Mouse (Mus musculus) lung, embryonic 14.5 days (tissue): ENCODE data around the gene Tm4sf20. TPM values are rescaled to one million over a fixed set of nuclear protein-coding genes. Genes with fewer than 3 reads are reported as not detected.

Experiments used
- ATAC-seq: fragments of 200-750 bp; cut with Nextera tagmentation; 2 replicates; pipeline ENCODE4 v1.8.0; 2017; ENCODE audit warnings: mild to moderate bottlenecking, moderate TSS enrichment, moderate library complexity; ENCODE audit not compliant: insufficient read depth
- DNase-seq: peaks from one replicate; pipeline ENCODE4 v3.0.0-alpha.2; 2015
- H3K27ac ChIP-seq: fragments of 300-500 bp; sonication (generic); 2 replicates; pipeline ENCODE4 v1.5.1; 2014; ENCODE audit warnings: low read depth, mild to moderate bottlenecking, moderate library complexity
- H3K27me3 ChIP-seq: fragments of 300-500 bp; sonication (generic); 2 replicates; pipeline ENCODE4 v1.6.1; 2014; ENCODE audit warnings: low read length, control low read depth; ENCODE audit not compliant: insufficient read depth
- H3K36me3 ChIP-seq: fragments of 300-500 bp; sonication (generic); 2 replicates; pipeline ENCODE4 v1.6.1; 2014; ENCODE audit warnings: control low read depth; ENCODE audit not compliant: insufficient read depth
- H3K4me1 ChIP-seq: fragments of 300-500 bp; sonication (generic); 2 replicates; pipeline ENCODE4 v1.6.1; 2014; ENCODE audit warnings: antibody characterized with exemption, control low read depth; ENCODE audit not compliant: insufficient read depth
- H3K4me2 ChIP-seq: fragments of 300-500 bp; sonication (generic); 2 replicates; pipeline ENCODE4 v1.6.1; 2014; ENCODE audit warnings: mild to moderate bottlenecking
- H3K4me3 ChIP-seq: fragments of 300-500 bp; sonication (generic); 2 replicates; pipeline ENCODE4 v1.5.1; 2014; ENCODE audit warnings: low read depth, low read length
- H3K9ac ChIP-seq: fragments of 300-500 bp; sonication (generic); 2 replicates; pipeline ENCODE4 v1.6.1; 2014
- H3K9me3 ChIP-seq: fragments of 300-500 bp; sonication (generic); 2 replicates; pipeline ENCODE4 v1.6.1; 2016; ENCODE audit warnings: low read depth, low read length, control low read depth
- CTCF ChIP-seq: IDR thresholded peaks from 2 replicates; pipeline ENCODE4 v1.5.1; 2016; ENCODE audit warnings: antibody characterized with exemption, low read depth
- WGBS: fragments of 180-500 bp; shearing (Covaris S2); extraction: QIAGEN DNeasy Blood & Tissue Kit; methylation state at CpG from one replicate; pipeline ENCODE4 v1.1.7; 2014; 5-methylcytosine and 5-hydroxymethylcytosine counted together
- polyA plus RNA-seq: library from polyadenylated mRNA; unstranded; fragments of >200 nt; fragmentation: Nextera tagmentation; extraction: Ambion mirVana; gene quantifications from 2 replicates; pipeline ENCODE4 v1.2.1, GENCODE M21; 2014

The Tm4sf20 gene
- polyA plus RNA-seq, 1 experiment from 2014 or later: not detected

DNA sequence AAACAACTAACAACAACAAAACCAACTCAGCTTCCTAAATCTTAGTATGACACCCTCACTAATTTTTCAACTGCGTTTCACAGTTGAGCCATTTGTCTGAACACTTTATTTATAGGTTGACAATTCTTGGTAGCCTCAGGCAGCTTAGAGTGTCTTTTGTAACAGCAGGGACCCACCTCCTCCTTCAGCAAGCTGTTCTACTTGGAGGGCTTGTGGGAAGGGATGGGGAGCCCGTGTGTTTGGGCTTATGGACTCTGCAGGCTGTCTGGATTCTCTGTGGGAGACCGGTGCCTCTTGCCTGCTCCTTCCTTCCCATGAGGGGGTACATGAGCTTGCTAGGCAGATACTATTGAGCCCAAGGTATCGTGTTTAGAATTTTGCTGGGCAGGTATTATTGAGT, 25.7 kb upstream of the Tm4sf20 start:
- Histone ChIP-seq H3K27me3 (no peaks in the 10 kb centered on the region), H3K9ac (no peak overlapping the region), H3K9me3 (no peaks in the 10 kb centered on the region), H3K27ac (no peak overlapping the region), H3K4me3 (no peak overlapping the region), H3K36me3 (no peaks in the 10 kb centered on the region), H3K4me1 (no peaks in the 10 kb centered on the region), H3K4me2 (no peak overlapping the region)
- DNase-seq (no peak), ATAC-seq (no peak)
- 63% methylated on average over 4 of the region's 4 CpGs for WGBS
- TF ChIP-seq CTCF: no peak

DNA sequence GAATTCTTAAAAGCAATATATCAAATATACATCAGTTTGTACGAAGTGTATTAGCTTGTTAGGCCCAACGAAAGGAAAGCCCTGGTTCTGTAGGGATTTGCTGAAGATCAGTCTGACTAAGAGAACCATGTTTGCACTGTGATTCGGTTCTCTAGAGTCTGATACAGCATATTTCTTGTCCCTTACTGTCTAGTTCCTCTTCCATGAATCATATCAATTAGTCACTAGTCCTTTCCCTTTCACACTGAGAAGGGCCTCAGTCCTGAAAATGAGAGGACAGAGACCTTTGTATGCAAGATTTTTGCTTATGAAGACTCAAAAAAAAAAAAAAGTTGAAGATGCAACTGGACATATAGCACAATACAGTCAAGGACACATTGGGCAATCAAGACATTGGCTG, 24.8 kb upstream of the Tm4sf20 start:
- H3K27me3 ChIP-seq: no peaks in the 10 kb centered on the region
- no peak overlapping the region for H3K4me2 ChIP-seq
- no peaks in the 10 kb centered on the region for H3K9me3 ChIP-seq
- no peak overlapping the region for H3K9ac ChIP-seq
- WGBS: 67% methylated on average over 3 of the region's 3 CpGs
- H3K36me3 ChIP-seq: no peaks in the 10 kb centered on the region
- no peak overlapping the region for H3K4me3 ChIP-seq
- no peaks in the 10 kb centered on the region for H3K4me1 ChIP-seq
- ATAC-seq (no peak), DNase-seq (no peak)
- no peak overlapping the region for H3K27ac ChIP-seq
- TF ChIP-seq CTCF: no peak

DNA sequence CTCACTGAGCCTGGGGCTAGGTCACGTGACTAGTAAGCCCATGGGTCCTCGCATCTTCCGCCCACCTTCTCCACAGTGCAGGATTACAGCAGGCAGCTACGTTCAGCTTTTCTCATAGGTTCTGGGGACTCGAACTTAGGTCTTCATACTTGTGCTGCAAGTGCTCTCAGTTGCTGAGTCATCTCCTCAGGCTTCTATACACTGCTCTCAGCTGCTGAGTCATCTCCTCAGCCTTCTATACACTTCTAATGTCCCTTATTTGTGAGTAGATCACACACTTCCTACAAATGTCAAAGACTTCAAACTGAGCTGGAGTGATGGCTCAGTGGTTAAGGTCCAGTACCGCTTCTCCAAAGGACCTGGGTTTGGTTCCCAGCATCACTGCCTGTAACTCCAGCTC, 24.0 kb upstream of the Tm4sf20 start:
- no peak for TF ChIP-seq CTCF
- Histone ChIP-seq H3K27ac (no peak overlapping the region), H3K4me3 (no peak overlapping the region), H3K36me3 (no peaks in the 10 kb centered on the region), H3K27me3 (no peaks in the 10 kb centered on the region), H3K9ac (no peak overlapping the region), H3K4me2 (no peak overlapping the region), H3K4me1 (peaks cover 6% of the 10 kb centered on the region; the same call in 1 of the 2 replicates), H3K9me3 (no peaks in the 10 kb centered on the region)
- 88% methylated on average over 6 of the region's 6 CpGs for WGBS
- DNase-seq (no peak), ATAC-seq (no peak)

DNA sequence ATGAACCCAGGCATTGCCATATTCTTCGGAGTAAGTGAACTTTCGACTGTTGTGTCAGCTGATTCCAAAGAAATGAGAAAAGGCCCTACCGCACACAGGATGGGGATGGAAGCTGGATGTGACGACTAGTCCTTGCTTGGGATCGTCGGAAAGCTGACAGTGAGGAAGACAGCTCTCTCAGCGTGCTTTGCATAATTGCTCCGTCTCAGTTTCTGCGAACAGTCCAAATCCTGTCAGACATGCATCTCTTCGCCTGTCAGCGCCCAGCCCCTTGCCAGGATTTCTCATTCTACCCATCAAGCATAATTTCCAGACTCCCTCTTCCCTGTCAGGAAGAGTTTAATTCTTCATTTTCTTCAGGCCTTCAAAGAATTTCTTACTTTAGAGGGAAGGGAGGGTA, 22.8 kb upstream of the Tm4sf20 start:
- ATAC-seq (no peak), DNase-seq (no peak)
- no peak for TF ChIP-seq CTCF
- Histone ChIP-seq H3K4me1 (peaks cover 6% of the 10 kb centered on the region; the same call in 1 of the 2 replicates), H3K4me2 (no peak overlapping the region), H3K27me3 (no peaks in the 10 kb centered on the region), H3K36me3 (no peaks in the 10 kb centered on the region), H3K9me3 (no peaks in the 10 kb centered on the region), H3K4me3 (no peak overlapping the region), H3K9ac (no peak overlapping the region), H3K27ac (no peak overlapping the region)
- WGBS: 63% methylated on average over 11 of the region's 11 CpGs

DNA sequence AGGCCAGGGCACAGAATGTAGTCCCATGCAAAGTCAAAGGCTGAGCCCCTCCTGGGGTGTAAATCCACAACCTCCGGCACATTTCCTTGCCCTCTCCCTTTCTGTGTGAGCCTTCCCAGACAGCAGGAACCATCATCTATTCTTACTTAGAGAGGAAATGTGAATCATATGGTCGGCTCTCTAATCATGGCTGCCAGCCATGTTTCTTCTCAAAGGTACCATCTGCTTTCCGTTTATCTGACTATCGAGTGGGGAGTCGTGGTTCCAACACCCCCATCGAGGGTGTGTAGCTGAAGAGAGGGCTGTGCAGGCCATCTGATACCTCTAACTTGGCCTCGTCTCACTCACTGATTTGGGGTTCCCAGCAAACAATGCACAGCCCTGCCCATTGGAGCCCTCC, 19.8 kb upstream of the Tm4sf20 start:
- Histone ChIP-seq H3K4me2 (no peak overlapping the region), H3K9ac (no peak overlapping the region), H3K9me3 (no peaks in the 10 kb centered on the region), H3K36me3 (no peaks in the 10 kb centered on the region), H3K27me3 (no peaks in the 10 kb centered on the region), H3K27ac (no peak overlapping the region), H3K4me1 (peaks cover 6% of the 10 kb centered on the region; the same call in 1 of the 2 replicates), H3K4me3 (no peak overlapping the region)
- DNase-seq (no peak), ATAC-seq (no peak)
- TF ChIP-seq CTCF: no peak
- 73% methylated on average over 7 of the region's 7 CpGs for WGBS

DNA sequence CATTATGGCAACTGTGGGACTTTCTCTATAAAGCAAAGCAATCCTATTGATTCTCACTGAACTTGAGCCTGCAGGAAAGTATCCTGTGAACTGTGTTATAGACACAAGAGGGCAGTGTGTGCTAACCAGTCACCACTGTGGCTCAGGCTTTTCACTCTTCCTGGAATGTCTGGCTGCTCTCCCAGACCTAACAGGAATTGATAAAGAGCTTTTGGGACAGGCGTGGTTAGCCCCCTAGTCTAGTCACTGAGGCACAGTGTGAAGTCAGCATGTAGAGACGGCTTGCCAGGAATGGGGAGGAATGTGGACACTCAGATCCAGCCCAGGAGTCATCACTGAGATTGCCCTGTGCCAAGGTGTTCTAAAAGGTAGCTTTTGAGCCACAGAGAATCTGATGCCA, 19.2 kb upstream of the Tm4sf20 start:
- peak; percentile 95 for DNase-seq

DNA sequence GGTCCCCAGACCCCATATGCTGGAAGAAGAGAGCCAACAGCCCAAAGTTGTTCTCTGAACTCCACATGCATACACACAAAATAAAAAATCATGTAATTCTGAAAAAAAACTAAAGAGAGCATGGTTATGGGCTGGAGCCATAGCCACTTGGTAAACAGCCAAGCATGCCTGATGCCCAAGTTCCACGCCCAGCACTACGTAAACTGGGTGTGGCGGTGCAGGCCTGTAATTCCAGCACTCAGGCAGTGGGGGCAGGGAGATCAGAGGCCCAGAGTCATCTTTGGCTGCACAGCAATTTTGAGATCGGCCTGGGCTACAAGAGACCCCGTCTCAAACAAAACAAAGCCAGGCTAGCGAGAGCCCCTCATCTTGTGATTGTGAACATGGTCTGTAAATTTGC, 17.3 kb upstream of the Tm4sf20 start:
- no peak overlapping the region for H3K4me3 ChIP-seq
- ATAC-seq (no peak), DNase-seq (no peak)
- no peak overlapping the region for H3K27ac ChIP-seq
- WGBS: 57% methylated on average over 6 of the region's 6 CpGs
- no peaks in the 10 kb centered on the region for H3K36me3 ChIP-seq
- no peak overlapping the region for H3K4me2 ChIP-seq
- H3K27me3 ChIP-seq: no peaks in the 10 kb centered on the region
- H3K9me3 ChIP-seq: no peaks in the 10 kb centered on the region
- no peak overlapping the region for H3K9ac ChIP-seq
- TF ChIP-seq CTCF: no peak
- peaks cover 6% of the 10 kb centered on the region; the same call in 1 of the 2 replicates for H3K4me1 ChIP-seq

More for the DNA sequence above, 19.2 kb upstream of the Tm4sf20 start:
- peak; percentile 86 for TF ChIP-seq CTCF
- Histone ChIP-seq H3K4me3 (no peak overlapping the region), H3K36me3 (no peaks in the 10 kb centered on the region), H3K9me3 (no peaks in the 10 kb centered on the region), H3K4me2 (no peak overlapping the region), H3K27ac (no peak overlapping the region), H3K9ac (no peak overlapping the region), H3K4me1 (peaks cover 6% of the 10 kb centered on the region; the same call in 1 of the 2 replicates), H3K27me3 (no peaks in the 10 kb centered on the region)
- 0% methylated on average over 2 of the region's 2 CpGs for WGBS
- ATAC-seq: peak; percentile 96

DNA sequence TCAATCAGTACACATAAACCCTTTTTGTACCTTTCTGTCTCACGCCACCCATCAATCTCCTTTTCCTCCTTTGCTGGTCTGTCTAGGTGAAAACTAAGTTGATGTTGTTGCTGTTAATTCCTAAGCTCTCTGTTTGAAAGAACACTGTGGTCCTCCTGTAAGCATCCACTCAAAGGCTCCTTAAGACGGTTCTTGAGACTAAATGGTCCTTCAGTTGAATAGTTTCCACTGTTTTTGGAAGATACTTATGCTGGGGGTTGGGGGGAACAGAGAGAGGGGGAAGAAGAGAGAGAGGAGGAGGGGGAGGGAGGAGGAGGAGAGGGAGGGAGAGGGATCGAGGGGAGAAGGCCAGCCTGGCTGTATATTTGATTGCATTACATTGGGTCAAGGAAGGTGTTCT, 15.3 kb upstream of the Tm4sf20 start:
- H3K4me1 ChIP-seq: peaks cover 6% of the 10 kb centered on the region; the same call in 1 of the 2 replicates
- no peaks in the 10 kb centered on the region for H3K9me3 ChIP-seq
- no peak overlapping the region for H3K9ac ChIP-seq
- no peak overlapping the region for H3K4me2 ChIP-seq
- TF ChIP-seq CTCF: no peak
- 57% methylated on average over 3 of the region's 3 CpGs for WGBS
- DNase-seq (no peak), ATAC-seq (no peak)
- no peak overlapping the region for H3K4me3 ChIP-seq
- H3K27ac ChIP-seq: no peak overlapping the region
- no peaks in the 10 kb centered on the region for H3K27me3 ChIP-seq
- H3K36me3 ChIP-seq: no peaks in the 10 kb centered on the region
